Mouse (Mus musculus): ENCODE results near the gene Ppp1r14c.

DNA sequence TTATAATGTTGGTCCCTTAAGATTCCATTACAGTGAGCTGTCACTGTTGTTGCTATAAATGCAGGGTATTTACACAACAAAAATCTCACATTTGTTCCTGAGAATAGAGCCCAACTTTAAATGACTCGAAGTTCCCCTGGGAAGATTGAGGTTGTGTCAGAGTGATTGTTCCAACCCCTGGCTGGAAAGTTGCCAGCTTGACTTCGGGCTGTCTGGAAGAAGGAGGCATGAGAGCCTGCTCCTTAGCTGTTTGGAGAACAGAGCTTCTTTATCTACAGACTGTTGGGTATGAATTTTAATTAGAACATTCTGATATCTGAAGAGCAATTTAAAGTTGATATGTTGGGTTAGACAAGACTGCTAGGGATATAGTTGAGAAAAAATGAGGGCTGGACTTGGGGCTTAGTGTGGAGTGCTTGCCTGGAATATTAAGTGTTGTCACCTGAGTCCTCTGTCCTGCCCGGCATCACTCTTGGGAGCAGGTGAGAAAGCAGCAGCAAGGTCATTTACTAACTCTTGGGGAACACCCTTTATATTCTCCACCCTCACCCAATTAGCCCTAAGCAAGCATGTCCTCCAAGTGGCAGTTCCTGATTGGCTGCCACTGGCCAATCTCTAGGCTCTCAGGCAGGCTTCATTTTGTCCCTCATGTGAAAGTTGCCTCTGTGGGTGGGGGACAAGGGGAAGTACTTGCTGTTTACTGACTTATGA lies 62.0 kb downstream of the Ppp1r14c start:
- no peak for TF ChIP-seq CTCF (IDR thresholded peaks at IDR 0.05; ENCODE audit: borderline replicate concordance, extremely low read depth, insufficient read depth, insufficient read length)
- no peak for TF ChIP-seq POLR2A (IDR thresholded peaks at IDR 0.05; ENCODE audit: borderline replicate concordance, extremely low read depth, insufficient read depth, insufficient read length, poor library complexity, severe bottlenecking)
